Mouse (Mus musculus) cortical plate, adult 2 months (tissue): Measurements from ENCODE around the gene Pla2g15. TPM values are rescaled to one million over a fixed set of nuclear protein-coding genes. Genes with fewer than 3 reads are reported as not detected.

Experiments
- H3K27ac ChIP-seq: fragments of 200-500 bp; 2 replicates; pipeline ENCODE4 v1.5.1; 2012; ENCODE audit warnings: low read length, control low read depth, inconsistent platforms; ENCODE audit not compliant: insufficient read depth
- H3K4me1 ChIP-seq: fragments of 200-500 bp; 2 replicates; pipeline ENCODE4 v1.6.1; 2011; ENCODE audit warnings: low read length; ENCODE audit not compliant: control insufficient read depth, insufficient read depth
- H3K4me3 ChIP-seq: fragments of 200-500 bp; 2 replicates; pipeline ENCODE4 v1.5.1; 2011; ENCODE audit warnings: mild to moderate bottlenecking, low read length, control low read depth; ENCODE audit not compliant: insufficient read depth
- CTCF ChIP-seq: fragments of 200-500 bp; IDR thresholded peaks from 2 replicates; pipeline ENCODE4 v1.5.1; 2011; ENCODE audit warnings: mild to moderate bottlenecking, control low read depth, low read length; ENCODE audit not compliant: insufficient read depth; ENCODE audit errors: extremely low read depth
- POLR2A ChIP-seq: fragments of 200-500 bp; IDR thresholded peaks from 2 replicates; pipeline ENCODE4 v1.6.1; 2011; ENCODE audit warnings: mild to moderate bottlenecking, low read length, control low read depth; ENCODE audit not compliant: insufficient read depth; ENCODE audit errors: extremely low read depth
- polyA plus RNA-seq: library from polyadenylated mRNA; depleted of rRNA; stranded (reverse); fragments of >200 nt; gene quantifications from 2 replicates; pipeline ENCODE4 v1.2.3, GENCODE M21; 2012

Gene Pla2g15
- polyA plus RNA-seq, 1 experiment = 19.9 TPM

GRCm38 (mm10) chr8:106163251-106163650 is 13.1 kb downstream of the Pla2g15 start:
- TF ChIP-seq CTCF (no peak), POLR2A (no peak)
- H3K4me1 ChIP-seq = no peaks in the 10 kb centered on the region
- H3K27ac ChIP-seq = no peak overlapping the region
- H3K4me3 ChIP-seq = no peak overlapping the region

GRCm38 (mm10) chr8:106165460-106165859 is 15.3 kb downstream of the Pla2g15 start:
- TF ChIP-seq CTCF (peak; percentile 71), POLR2A (no peak)
- Histone ChIP-seq H3K4me3 (no peak overlapping the region), H3K4me1 (no peaks in the 10 kb centered on the region), H3K27ac (no peak overlapping the region)

- peak; percentile 66 for TF ChIP-seq POLR2A
- no peak for TF ChIP-seq CTCF
- H3K4me3 ChIP-seq = peak within 1 kb of the TSS; percentile 98
- H3K27ac ChIP-seq = peak within 1 kb of the TSS; percentile 92
- peaks cover 1% of the 10 kb centered on the region; the same call in 1 of the 2 replicates for H3K4me1 ChIP-seq
Observed at GRCm38 (mm10) chr8:106168356-106169016, 18.3 kb downstream of the Pla2g15 start, which contains the start of gene Slc7a6. Slc7a6 (plus strand) TSS chr8:106168857.

- TF ChIP-seq CTCF (no peak), POLR2A (no peak; the same call in 1 of the 2 replicates)
- peak overlapping the region; percentile 15 for H3K27ac ChIP-seq
- H3K4me1 ChIP-seq = peaks cover 1% of the 10 kb centered on the region; the same call in 1 of the 2 replicates
- H3K4me3 ChIP-seq = peak overlapping the region; percentile 98
Observed at GRCm38 (mm10) chr8:106169017-106169933, 19.1 kb downstream of the Pla2g15 start.

GRCm38 (mm10) chr8:106169934-106170480 is 19.8 kb downstream of the Pla2g15 start:
- Histone ChIP-seq H3K4me1 (peaks cover 1% of the 10 kb centered on the region; the same call in 1 of the 2 replicates), H3K27ac (no peak overlapping the region), H3K4me3 (peak overlapping the region; percentile 98)
- no peak for TF ChIP-seq CTCF
- no peak for TF ChIP-seq POLR2A

GRCm38 (mm10) chr8:106173566-106173965 is 23.4 kb downstream of the Pla2g15 start:
- peaks cover 1% of the 10 kb centered on the region; the same call in 1 of the 2 replicates for H3K4me1 ChIP-seq
- no peak overlapping the region for H3K4me3 ChIP-seq
- TF ChIP-seq CTCF = no peak
- TF ChIP-seq POLR2A = no peak
- no peak overlapping the region for H3K27ac ChIP-seq

GRCm38 (mm10) chr8:106176891-106177290 is 26.7 kb downstream of the Pla2g15 start:
- TF ChIP-seq CTCF (no peak), POLR2A (no peak)
- Histone ChIP-seq H3K27ac (no peak overlapping the region), H3K4me1 (peaks cover 1% of the 10 kb centered on the region; the same call in 1 of the 2 replicates), H3K4me3 (no peak overlapping the region)

- TF ChIP-seq POLR2A (no peak), CTCF (no peak)
- H3K4me1 ChIP-seq = no peaks in the 10 kb centered on the region
Observed at GRCm38 (mm10) chr8:106177594-106177993, 27.4 kb downstream of the Pla2g15 start.

GRCm38 (mm10) chr8:106178428-106178827 is 28.2 kb downstream of the Pla2g15 start:
- Histone ChIP-seq H3K4me3 (no peak overlapping the region), H3K4me1 (no peaks in the 10 kb centered on the region), H3K27ac (no peak overlapping the region)
- TF ChIP-seq POLR2A (no peak), CTCF (no peak)

More at GRCm38 (mm10) chr8:106177594-106177993, 27.4 kb downstream of the Pla2g15 start:
- H3K4me3 ChIP-seq = no peak overlapping the region
- H3K27ac ChIP-seq = no peak overlapping the region
